Mouse (Mus musculus) ES-E14 (cell line): ENCODE data around the gene Cadps2.

Experiments used
- CHD2 ChIP-seq: IDR thresholded peaks from 2 replicates; pipeline ENCODE4 v1.6.1; 2014; ENCODE audit warnings: mild to moderate bottlenecking, low read depth, low read length, inconsistent platforms
- MAFK ChIP-seq: IDR thresholded peaks from 2 replicates; pipeline ENCODE4 v1.6.1; 2014; ENCODE audit warnings: mild to moderate bottlenecking, low read depth, low read length, inconsistent platforms; ENCODE audit not compliant: insufficient read depth

- TF ChIP-seq MAFK (no peak), CHD2 (no peak)
Observed at GRCm38 (mm10) chr6:23635208-23635607, 204.0 kb downstream of the Cadps2 start.
